Mouse (Mus musculus) spleen, postnatal 36 days (tissue): Measurements from ENCODE around the gene Arl15.

Experiments used
- DNase-seq, 2 experiments: peaks; one replicate each; pipeline ENCODE4 v3.0.0; 2022; ENCODE audit warnings: low spot score in 2 of 2, mixed read lengths in 1 of 2

Arl15 gene

GRCm38 (mm10) chr13:114096386-114096785 lies 302.1 kb downstream of the Arl15 start:
- no peak for DNase-seq

GRCm38 (mm10) chr13:114101155-114101554 lies 306.9 kb downstream of the Arl15 start:
- no peak for DNase-seq

- DNase-seq: no peak
These were observed 311.8 kb downstream of the Arl15 start for GRCm38 (mm10) chr13:114106083-114106482.

- no peak for DNase-seq
These were observed 313.2 kb downstream of the Arl15 start for GRCm38 (mm10) chr13:114107499-114107898.

DNA sequence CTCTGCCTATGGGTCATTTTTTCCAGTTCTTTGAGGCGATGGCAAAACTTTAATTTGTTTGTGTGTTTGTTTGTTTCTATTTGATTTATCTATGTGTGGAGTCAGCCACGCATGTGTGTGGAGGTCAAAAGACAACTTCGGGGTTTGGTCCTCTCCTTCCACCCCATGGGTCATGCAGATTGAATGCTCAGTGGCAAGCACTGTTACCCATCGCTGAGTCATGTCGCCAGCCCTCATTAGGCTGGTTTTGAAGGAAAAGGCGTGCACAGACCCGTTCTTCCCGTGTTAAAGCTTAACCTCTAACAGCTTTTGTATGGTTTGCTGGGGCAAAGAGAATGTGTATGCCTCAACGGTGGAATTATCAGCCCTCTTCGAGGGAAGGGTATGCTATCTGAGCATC lies 315.1 kb downstream of the Arl15 start:
- no peak for DNase-seq

GRCm38 (mm10) chr13:114109845-114110244 lies 315.5 kb downstream of the Arl15 start:
- no peak for DNase-seq

GRCm38 (mm10) chr13:114113516-114113915 lies 319.2 kb downstream of the Arl15 start:
- DNase-seq: no peak

DNA sequence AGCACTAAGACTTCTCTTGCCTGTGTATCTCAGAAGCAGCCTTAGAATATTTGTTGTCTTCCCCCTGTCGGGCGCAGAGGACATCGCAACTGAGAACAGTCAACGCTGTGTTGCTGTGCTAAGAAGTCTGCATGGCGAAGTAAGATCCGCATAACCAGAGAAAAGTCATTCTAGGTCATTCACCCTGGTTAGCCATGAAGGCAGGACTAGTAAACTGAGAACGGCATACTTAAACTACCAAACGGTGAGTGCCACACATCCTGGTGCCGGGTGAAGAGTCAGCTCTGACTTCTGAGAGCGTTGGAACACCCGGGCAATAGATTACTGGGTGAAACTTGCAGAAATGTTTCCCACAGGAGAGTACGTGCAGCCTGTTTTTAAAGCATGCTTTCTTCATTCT lies 320.3 kb downstream of the Arl15 start:
- DNase-seq: no peak

DNA sequence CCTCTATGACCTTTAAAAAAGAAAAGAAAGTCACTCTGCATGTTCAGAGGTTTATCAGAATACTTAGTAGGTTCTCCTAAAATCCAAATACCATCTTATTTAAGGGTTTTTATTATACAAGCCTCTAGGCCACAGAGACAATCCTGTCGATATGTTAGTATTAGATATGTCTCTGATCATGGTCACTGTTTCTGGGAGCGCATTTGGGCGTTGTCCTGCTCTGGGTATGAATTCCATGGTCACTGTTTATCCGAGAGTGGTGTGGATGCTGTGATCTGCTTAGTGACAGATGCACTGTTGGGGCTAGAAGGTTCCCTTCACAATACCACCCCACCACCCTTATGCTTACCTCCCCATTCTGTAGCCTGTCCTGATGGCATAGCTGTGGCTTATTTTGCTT lies 320.8 kb downstream of the Arl15 start:
- DNase-seq: no peak

- no peak for DNase-seq
These were observed 324.0 kb downstream of the Arl15 start for GRCm38 (mm10) chr13:114118104-114118830.

- no peak for DNase-seq
These were observed 325.5 kb downstream of the Arl15 start for GRCm38 (mm10) chr13:114119816-114120215.

DNA sequence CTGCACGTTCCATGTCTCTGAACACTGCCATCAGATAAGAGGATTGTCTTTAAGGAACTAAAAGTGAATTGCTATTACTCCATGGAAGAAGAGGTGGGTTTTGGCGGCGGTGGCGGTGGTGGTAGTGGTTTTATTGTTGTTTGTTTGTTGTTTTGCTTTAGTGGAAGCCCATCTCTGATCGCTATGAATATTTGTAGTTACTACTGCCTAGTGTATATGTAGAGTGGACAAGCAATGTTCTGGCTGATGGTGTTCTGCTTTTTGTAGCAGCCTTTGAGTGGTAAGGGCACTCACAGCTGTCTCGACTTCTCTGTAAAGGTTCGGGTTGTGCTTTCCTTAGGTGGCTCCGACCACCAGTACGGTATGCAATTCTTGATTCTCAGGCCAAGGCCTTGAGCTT lies 327.3 kb downstream of the Arl15 start:
- DNase-seq: no peak

GRCm38 (mm10) chr13:114123391-114123790 lies 329.1 kb downstream of the Arl15 start:
- DNase-seq: no peak

- DNase-seq: no peak
These were observed 330.1 kb downstream of the Arl15 start for GRCm38 (mm10) chr13:114124385-114124784.

DNA sequence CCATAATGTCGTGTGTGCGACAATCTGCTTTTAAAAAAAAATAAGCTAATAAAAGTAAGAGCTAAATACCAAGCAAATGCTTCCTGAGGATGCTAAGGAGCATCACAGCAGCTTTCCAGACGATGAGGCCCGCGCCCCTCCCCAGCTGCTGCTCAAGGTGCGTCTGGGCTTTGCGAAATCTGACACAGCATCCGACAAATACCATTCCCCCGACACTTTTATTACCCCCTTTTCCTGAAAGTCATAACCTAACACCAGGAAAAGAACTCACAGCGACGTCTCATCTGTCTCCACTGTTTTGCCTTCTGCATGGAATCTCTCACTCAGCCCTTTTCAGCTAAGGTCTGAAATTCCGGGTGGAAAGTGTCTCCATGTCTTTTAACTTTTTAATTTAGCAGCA lies 330.7 kb downstream of the Arl15 start:
- no peak for DNase-seq

DNA sequence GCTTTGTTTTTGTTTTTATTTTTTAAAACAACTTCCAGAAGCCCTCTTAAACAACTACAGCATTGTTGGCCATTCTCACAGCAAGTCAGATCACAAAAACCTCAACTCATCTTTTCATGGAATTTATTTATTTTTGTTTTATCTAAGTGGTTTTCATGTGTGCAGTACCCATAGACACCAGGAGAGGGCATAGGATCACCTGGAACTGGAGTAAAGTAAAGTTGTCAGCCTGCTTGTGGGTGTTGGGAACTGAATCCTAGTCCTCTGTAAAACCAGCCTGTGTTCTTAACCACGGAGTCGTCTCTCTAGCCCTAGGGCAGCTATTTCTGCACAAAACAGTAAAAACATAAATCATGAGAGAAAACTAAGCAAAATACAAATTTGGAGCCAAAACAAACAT lies 334.1 kb downstream of the Arl15 start:
- no peak for DNase-seq

DNA sequence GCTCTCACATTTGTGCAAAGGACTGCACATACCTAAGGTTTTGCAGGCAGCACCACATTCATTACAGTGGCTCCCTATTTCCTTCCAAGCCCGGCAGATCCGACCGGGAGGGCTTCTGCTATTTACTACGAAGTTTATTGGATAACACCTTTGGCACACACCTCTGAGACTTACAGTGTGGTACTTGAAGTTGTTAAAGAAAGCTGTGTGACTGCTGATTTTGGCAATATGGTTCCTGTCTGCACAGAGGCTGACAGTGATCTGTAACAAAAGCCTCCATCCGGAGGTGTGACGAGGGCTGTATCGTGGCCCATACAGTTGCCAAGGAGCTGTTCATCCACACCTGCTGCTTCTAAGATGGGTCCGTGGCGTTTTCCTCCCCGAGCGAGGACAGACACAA lies 335.7 kb downstream of the Arl15 start:
- no peak for DNase-seq

DNA sequence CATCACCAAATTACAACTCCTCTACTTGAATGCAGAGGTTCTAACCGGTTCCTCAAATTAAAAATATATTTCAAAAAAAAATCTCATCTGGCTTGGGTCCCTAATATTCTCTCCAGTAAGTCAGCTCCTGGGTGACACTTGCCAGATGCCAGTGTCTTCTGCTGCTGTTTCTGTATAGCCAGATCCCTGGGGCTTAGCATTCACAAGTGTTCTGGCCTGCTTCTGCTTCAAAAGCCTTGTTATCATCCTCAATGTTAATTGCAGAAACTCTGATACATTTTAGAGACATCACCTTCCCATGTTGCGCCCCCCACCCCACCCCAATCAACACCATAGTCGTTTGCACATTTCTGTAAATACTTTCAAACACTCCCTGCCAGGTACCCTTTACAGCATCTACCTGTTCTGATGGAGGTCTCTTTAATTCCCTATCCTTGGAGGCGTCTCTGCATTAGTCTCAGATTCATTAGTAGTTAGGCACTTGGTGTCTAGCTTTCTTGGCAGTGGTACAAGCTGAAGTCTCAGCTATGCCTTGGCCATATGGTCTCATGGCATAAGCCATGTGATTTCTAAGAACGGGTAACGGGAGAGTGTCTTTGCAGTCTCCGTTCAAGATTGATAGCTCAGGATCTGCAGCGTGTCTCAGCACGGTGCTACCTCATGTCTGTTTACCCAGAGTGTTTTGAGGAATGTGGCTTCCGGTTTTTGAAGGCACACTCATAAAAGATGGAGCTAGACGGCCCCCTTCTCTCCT lies 336.4 kb downstream of the Arl15 start:
- DNase-seq: no peak

- DNase-seq: no peak
These were observed 344.6 kb downstream of the Arl15 start for GRCm38 (mm10) chr13:114138921-114139320.

- no peak for DNase-seq
These were observed 345.3 kb downstream of the Arl15 start for GRCm38 (mm10) chr13:114139570-114139969.

DNA sequence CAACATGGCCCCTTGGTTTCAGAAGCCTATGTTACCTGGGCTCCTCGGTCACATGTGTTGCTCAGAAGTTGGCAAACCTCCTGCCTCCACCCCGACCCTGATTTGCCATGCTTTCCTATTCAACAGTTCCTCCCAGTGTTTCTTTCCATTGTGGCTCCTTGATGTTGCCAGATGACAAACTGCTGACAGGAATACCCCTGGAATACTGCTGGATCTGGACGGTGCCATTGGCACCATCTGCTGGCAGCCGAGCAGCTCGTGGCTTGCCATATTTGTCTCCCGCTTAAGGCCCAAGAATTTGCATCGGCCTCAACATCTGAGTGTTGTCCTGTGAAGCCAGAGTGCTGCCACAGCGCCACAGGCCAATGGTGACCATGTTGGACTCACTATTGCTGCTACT lies 348.5 kb downstream of the Arl15 start:
- DNase-seq: no peak

GRCm38 (mm10) chr13:114143247-114143646 lies 348.9 kb downstream of the Arl15 start:
- no peak for DNase-seq
